Mouse (Mus musculus) urinary bladder, postnatal 14 days (tissue): ENCODE results near the gene Nhsl2.
A peak's percentile ranks its signal among the peaks of the same experiment; 100 is the strongest.
"Not testable (repeated sequence)": the region's sequence is repeated elsewhere in the genome, so short reads cannot be mapped to it uniquely, and the experiment has no call there.

ENCODE experiments used
- DNase-seq: peaks from one replicate; pipeline ENCODE4 v3.0.0; 2021; ENCODE audit warnings: low spot score

The Nhsl2 gene

GRCm38 (mm10) chrX:101849281-101849821 lies at the start of gene Nhsl2:
Gene Nhsl2 (plus strand): TSS chrX:101849385.
- peak; percentile 36 for DNase-seq

DNA sequence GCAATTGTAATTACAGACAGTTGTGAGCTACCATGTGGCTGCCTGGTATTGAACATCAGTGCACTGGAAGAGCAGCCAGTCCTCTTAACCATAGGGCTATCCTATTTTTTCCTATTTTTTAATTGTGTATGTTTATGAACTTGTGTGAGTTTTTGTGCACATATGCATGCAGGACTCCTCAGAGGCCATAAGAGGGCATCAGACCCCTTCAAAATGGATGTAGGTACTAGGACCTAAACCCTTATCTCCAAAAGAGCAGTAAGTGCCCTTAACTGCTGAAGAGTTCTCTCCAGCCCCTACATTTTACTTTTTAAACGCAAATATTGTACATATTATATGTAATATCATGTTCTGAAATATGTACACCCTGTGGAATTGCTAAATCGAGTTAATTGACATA lies 43.7 kb upstream of the Nhsl2 start:
- DNase-seq, result no peak

GRCm38 (mm10) chrX:101811750-101812149 lies 37.4 kb upstream of the Nhsl2 start:
- DNase-seq, result no peak

DNA sequence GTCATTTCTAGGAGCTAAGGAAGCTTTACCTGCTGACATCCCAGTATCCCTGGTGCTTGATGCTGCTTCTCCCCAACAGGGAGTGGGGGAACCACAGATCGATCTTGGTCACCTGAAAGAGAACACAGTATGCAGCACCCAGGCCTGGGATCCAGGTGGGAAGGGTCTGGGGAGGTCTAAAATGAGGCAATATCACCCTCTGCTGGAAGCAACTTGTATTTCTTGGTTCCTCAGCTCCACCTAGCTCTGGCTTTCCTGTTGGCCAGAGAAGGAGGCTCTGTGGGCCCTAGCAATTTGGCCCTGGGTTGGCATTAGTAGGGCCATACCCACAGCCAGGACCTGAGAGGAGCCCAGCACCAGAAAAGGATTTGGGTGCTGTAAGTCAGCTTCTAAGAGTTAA lies 30.0 kb upstream of the Nhsl2 start:
- no peak for DNase-seq

DNA sequence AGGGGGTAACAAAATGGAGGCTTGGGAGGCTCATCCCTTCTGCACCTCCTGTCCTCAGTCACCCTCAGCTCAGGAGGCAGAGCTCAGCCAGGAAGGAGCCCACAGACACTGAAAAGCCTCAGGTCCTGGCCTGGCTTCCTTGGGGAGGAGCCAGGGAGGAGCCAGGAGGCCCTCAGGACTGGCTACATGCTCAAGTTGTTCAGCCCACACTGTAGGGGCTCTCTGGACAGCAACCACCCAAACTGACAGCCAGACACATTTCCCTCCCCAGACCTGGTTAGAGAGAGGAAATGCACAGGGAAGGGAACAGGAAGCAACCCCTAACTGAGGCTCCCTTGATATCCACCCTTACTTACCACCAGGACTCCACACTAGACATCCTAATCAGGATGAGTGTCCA lies 29.2 kb upstream of the Nhsl2 start:
- DNase-seq, result not testable (repeated sequence)

DNA sequence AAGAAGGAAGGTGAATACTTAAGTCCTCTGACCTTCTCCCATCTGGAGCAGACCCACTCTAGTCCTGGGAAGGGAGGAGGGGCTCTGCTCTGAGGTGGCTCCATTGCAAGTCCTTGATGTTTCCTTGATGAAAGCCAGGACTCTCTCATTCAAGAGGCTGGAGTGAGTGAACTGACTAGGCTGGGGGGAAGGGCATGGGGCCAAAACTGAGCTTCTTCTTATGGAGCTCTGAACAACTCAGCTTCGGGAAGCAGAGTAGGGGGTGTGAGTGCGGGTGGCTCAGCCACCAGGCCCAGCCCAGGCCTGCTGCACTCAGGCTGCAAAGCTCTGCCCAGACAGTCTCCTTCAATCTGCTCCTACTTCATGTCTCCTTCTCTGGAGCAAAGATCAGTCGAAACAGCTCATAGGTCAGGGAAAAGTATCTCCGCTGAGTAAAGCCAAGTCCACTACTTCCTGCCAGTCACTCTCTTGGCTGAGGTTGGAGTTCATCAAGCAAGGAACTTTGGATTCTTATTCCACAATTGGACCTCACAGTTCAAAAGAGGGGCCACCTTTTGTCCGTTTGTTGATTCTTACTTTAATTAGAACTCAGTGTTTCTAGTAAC lies 1.9 kb upstream of the Nhsl2 start:
- no peak for DNase-seq

DNA sequence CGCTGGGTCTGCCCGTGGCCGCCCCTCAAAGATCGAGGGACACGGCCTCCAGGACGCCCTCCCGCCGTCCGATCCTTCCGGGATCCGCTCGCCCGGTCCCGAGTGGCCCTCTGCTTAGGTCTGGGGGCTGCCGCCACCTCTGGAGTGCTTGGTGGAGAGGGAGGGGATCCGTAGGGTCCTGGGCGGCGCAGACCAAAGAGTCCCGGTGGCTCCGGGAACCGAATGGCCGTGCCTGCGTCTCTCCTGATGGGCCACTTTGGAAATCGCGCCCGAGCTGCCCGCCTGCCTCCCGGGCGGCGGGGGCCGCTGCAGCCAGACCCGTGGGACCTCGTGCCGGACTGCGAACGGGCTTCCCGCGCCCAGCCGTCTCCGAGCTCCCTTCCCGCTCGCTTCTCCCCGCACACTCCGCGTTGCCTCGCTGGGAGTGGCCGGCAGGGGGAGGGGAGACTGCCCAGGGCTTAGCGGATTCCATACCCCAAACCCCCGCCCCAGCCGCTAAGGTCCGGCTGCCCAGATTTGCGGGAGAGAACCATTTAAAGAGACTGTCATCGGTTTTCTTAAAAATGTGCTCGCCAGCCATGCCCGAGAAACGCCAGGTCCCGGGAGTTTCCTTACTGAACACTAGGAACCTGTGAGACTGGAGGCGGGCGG lies 841 bp downstream of the Nhsl2 start:
- no peak for DNase-seq

GRCm38 (mm10) chrX:101851566-101852354 lies 2.6 kb downstream of the Nhsl2 start:
- DNase-seq, result no peak

DNA sequence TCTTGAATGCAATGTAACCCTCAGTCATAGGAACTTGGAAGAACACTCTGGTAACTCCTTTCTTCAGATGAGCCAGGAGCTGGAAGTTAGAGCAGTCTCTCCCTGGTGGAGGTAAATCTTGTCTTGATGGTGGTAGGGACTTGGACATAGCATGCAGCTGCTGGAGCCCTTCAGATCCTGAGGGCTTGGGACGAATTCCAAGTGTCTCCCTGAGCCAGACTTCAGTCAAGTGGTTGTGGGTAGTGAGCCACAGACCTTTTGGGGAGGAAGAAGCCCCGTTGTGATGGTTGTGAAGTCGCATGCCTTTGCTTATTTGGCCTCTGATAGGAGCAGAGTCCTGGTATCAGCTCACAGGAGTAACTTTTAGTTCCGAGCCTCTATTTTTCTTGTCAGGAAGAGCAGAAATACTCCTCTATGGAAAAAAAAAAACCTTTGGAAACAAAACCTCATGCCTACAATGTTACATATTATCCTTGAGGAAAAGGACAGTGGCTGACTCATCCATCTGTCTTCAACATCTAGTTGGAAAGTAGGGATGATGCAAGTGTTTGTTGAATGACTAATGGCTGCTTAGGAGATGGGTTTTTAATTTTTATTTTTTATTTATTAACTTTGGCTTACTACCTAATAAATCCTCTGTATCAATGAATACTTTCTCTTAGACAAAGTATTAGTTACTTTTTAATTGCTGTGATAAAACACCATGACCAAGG lies 14.6 kb downstream of the Nhsl2 start:
- no peak for DNase-seq

DNA sequence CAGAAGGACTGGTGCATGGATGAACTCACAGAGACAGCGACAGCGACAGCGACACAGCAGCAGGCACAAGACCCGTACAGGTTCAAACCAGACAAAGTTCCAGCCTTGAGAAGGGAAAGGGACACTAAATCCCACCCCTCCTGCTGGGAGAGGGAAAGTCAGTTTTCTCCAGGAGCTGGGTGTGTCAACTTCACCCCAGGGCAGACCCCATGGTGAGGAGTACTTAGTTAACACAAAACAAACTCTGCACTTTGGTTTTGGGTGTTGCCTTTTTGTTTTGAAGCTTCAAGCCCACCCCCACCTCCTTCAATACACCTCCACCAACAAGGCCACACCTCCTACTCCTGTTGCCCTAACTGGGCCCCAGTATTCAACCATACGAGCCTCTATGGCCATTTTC lies 15.6 kb downstream of the Nhsl2 start:
- DNase-seq, result no peak

DNA sequence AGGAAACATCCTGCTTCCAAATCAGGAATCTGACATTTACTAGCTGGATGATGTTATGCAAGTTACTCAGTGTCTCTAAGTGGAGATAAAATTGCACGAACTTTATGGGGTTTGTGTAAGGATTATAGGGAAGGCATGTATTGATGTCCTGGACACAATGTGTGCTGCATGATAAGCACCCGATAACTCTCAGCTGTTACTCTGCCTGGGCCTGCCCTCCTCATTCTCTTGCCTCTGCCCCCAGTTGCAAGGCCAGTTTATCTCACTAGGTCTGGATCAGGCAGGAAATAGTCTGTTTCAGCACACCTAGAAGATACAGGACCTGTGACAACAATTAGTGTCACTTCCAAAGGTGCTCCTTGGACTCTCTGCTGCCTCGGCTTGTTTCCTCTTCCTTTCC lies 25.0 kb downstream of the Nhsl2 start:
- no peak for DNase-seq

DNA sequence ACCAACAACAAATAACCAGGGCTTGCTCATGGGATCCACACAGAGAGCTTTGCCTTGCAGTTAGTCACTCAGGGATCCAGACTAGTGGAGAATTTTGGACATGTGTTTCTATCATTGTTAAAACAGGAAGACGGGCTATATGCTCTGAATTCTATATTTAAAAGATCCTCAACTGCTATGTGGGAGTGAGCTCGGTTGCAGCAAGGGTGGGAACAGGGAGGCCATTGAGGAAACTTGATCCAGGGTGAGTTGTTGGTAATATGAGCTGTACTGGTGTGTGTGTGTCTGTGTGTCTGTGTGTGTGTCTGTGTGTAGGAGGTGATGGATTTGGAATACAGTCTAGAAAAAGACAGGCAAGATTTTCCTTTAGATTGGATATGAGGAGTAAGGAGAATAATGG lies 25.7 kb downstream of the Nhsl2 start:
- DNase-seq, result no peak

- peak; percentile 20 for DNase-seq
These were observed 27.0 kb downstream of the Nhsl2 start for GRCm38 (mm10) chrX:101876136-101876535.

GRCm38 (mm10) chrX:101877840-101878239 lies 28.7 kb downstream of the Nhsl2 start:
- no peak for DNase-seq

GRCm38 (mm10) chrX:101878546-101878945 lies 29.4 kb downstream of the Nhsl2 start:
- DNase-seq, result no peak

GRCm38 (mm10) chrX:101882141-101882751 lies 33.1 kb downstream of the Nhsl2 start:
- DNase-seq, result no peak

GRCm38 (mm10) chrX:101889384-101889783 lies 40.2 kb downstream of the Nhsl2 start:
- DNase-seq, result no peak

DNA sequence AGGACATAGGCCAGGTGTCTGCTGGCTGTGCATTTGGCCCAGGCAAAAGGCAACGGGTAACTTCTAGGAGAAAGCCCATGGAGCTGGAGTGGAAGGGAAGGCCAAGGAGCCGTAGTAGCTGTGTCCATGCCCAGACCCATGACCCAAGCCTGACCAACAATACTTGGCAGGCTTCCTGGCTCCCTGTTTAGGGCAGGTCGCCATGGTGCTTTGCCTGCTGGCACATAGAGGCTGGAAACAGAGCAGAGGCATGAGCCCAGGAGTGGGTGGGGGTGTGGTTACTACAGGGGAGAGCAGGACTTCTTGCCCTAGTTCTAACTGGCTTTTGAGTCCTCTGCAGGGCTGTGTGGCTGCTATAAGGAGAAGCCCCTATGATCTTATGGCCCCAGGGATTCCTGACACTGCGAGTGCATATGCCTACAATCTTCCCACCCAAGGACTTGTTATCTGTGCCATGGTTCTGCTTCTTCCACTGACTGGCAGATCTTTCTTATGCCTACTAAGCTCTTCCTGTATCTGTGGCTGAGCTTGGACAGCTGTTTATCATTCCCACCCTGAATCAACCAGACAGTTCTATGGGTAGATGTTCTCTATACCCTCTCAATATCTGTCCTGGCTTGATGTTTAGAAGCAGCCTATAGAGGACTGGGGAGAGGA lies 40.8 kb downstream of the Nhsl2 start:
- DNase-seq, result no peak

DNA sequence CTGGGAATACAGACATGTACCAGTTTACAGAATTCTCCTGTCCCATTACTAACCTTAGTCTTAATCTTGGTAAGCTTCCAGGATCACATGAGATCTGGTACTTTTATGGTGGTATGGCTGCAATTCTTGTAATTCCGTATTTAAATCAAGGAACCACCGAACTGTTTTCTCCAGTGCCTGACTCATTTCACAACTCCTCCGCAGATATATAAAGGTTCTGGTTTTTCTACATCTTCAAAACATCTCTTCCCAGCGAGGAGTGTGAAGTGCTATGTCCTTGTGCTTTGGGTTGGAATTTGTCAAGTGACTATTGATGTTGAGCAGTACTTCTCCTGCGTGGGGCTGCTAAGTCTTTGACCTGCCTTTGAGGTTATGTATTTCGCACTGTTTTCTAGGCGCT lies 44.6 kb downstream of the Nhsl2 start:
- DNase-seq, result no peak

GRCm38 (mm10) chrX:101898341-101898740 lies 49.2 kb downstream of the Nhsl2 start:
- DNase-seq, result no peak

GRCm38 (mm10) chrX:101901806-101902490 lies 52.8 kb downstream of the Nhsl2 start:
- no peak for DNase-seq
